ENCODE assay signal across 8 mouse cellular contexts in genomic region chr11:120225256-120226195, GRCm38 (mm10). TPM values are rescaled to one million over a fixed set of nuclear protein-coding genes. Genes with fewer than 3 reads are reported as not detected.
A peak's percentile ranks its signal among the peaks of the same experiment; 100 is the strongest.
DNase-seq lines count a peak whose midpoint lies in the region; ATAC-seq and TF ChIP-seq lines count a peak whose summit lies in the region.

No protein-coding gene starts in this region.

- H3K9me3 ChIP-seq in kidney, postnatal 0 days (replicated peaks; ENCODE audit: low read length) = no peaks in the 10 kb centered on the region
- no peaks in the 10 kb centered on the region for H3K9me3 ChIP-seq in midbrain, embryonic 12.5 days

- H3K4me1 ChIP-seq in brown adipose tissue, adult 24 weeks (ENCODE audit: control insufficient read depth, insufficient read depth, insufficient read length, low read length) = peaks cover 51% of the 10 kb centered on the region
- H3K4me1 ChIP-seq in kidney, postnatal 0 days (replicated peaks; ENCODE audit: insufficient read depth, low read length) = peaks cover 67% of the 10 kb centered on the region
- H3K4me1 ChIP-seq in midbrain, embryonic 12.5 days = peaks cover 88% of the 10 kb centered on the region

- intact Hi-C loops in gastrocnemius, postnatal 14 days (cut with DNase I; ENCODE audit: low total_unique reads) = no loop called here
- intact Hi-C loops in gastrocnemius, postnatal 36 days (cut with DNase I) = no loop called here
- intact Hi-C loops in left cerebral cortex, postnatal 4 days (cut with DNase I) = no loop called here

- ATAC-seq in granulocyte monocyte progenitor cell, adult 5-6 weeks (replicated peaks; ENCODE audit: poor library complexity, severe bottlenecking) = peak; percentile 25
- no peak for ATAC-seq in kidney, postnatal 0 days (replicated peaks; ENCODE audit: low FRiP score, low read depth)
- ATAC-seq in midbrain, embryonic 12.5 days (ENCODE audit: low FRiP score, low read depth) = no peak

- TF ChIP-seq CTCF in kidney, postnatal 0 days (IDR thresholded peaks at IDR 0.05; ENCODE audit: low read depth) = no peak

- H3K27ac ChIP-seq in brown adipose tissue, adult 24 weeks (replicated peaks; ENCODE audit: low read depth, low read length) = peak overlapping the region; percentile 66
- H3K27ac ChIP-seq in kidney, postnatal 0 days = peak overlapping the region; percentile 80
- peak overlapping the region; percentile 77 for H3K27ac ChIP-seq in midbrain, embryonic 12.5 days (replicated peaks)

- no peaks in the 10 kb centered on the region for H3K27me3 ChIP-seq in kidney, postnatal 0 days (ENCODE audit: insufficient read depth, low read length)
- H3K27me3 ChIP-seq in midbrain, embryonic 12.5 days = peaks cover 6% of the 10 kb centered on the region; the same call in 1 of the 2 replicates

- peak overlapping the region; percentile 36 for H3K9ac ChIP-seq in kidney, postnatal 0 days (ENCODE audit: low read depth, low read length)
- H3K9ac ChIP-seq in midbrain, embryonic 12.5 days (replicated peaks) = peak overlapping the region; percentile 69

- H3K4me3 ChIP-seq in brown adipose tissue, adult 24 weeks (ENCODE audit: insufficient read depth, low read depth, low read length) = peak overlapping the region; percentile 51
- peak overlapping the region; percentile 4; the same call in 1 of the 2 replicates for H3K4me3 ChIP-seq in kidney, postnatal 0 days (replicated peaks; ENCODE audit: low read depth, low read length)
- peak overlapping the region; percentile 30 for H3K4me3 ChIP-seq in midbrain, embryonic 12.5 days

- H3K4me2 ChIP-seq in kidney, postnatal 0 days (ENCODE audit: low read length) = peak overlapping the region; percentile 50
- H3K4me2 ChIP-seq in midbrain, embryonic 12.5 days (replicated peaks) = peak overlapping the region; percentile 97

- DNase-seq in gastrocnemius, postnatal 14 days = peak; percentile 33
- no peak for DNase-seq in gastrocnemius, postnatal 36 days
- DNase-seq in kidney, postnatal 0 days (ENCODE audit: low spot score) = peak; percentile 95
- no peak for DNase-seq in ovary, postnatal 10 days (ENCODE audit: low spot score)
- no peak for DNase-seq in left cerebral cortex, postnatal 4 days

- WGBS in kidney, postnatal 0 days = 7% methylated on average over 36 of the region's 36 CpGs
- 4% methylated on average over 36 of the region's 36 CpGs for WGBS in midbrain, embryonic 12.5 days

- no peaks in the 10 kb centered on the region for H3K36me3 ChIP-seq in kidney, postnatal 0 days (ENCODE audit: insufficient read depth, low read length)
- no peaks in the 10 kb centered on the region for H3K36me3 ChIP-seq in midbrain, embryonic 12.5 days

RNA-seq across cellular contexts. Expression of gene Bahcc1, which starts 7.2 kb away (rescaled TPM):
- total RNA-seq in gastrocnemius, postnatal 14 days (2021) = 1 to 10 TPM; 3.4 to 8.1 TPM
- total RNA-seq in gastrocnemius, postnatal 36 days (2021) = 1 to 10 TPM; 2.3 to 4.1 TPM
- polyA plus RNA-seq in brown adipose tissue, adult 24 weeks (2012; ENCODE audit: insufficient read depth, insufficient read length, missing spikeins) = 5.7 and 5.9 TPM in 2 replicates
- total RNA-seq in granulocyte monocyte progenitor cell, adult 5-6 weeks (2014; fragmentation: Nextera tagmentation) = 22.5 and 22.9 TPM in 2 replicates
- 4.7 and 5.9 TPM in 2 replicates for total RNA-seq in granulocyte monocyte progenitor cell, adult 5-6 weeks (2017)
- 8.2 and 8.6 TPM in 2 replicates for polyA plus RNA-seq in kidney, postnatal 0 days (2015; fragmentation: Nextera tagmentation; extraction: Ambion mirVana)
- 25.1 and 26.1 TPM in 2 replicates for polyA plus RNA-seq in midbrain, embryonic 12.5 days (2016; fragmentation: Nextera tagmentation; extraction: Ambion mirVana)
- 10 to 100 TPM; 36.5 to 39.5 TPM for total RNA-seq in left cerebral cortex, postnatal 4 days (2021)

Comparison
In these comparisons a context has a peak if more than half of its experiments do, and no peak if none do; other contexts are left out.
1. DNase-seq: peak in gastrocnemius, postnatal 14 days (single experiment) and kidney, postnatal 0 days (single experiment); none in gastrocnemius, postnatal 36 days (0 of 2), ovary, postnatal 10 days (single experiment) and left cerebral cortex, postnatal 4 days (single experiment).
2. Peak in every context shown above with its lines, with median percentiles within 50 percentile points of each other: H3K27ac ChIP-seq and H3K4me3 ChIP-seq.